Mouse (Mus musculus) embryonic facial prominence, embryonic 13.5 days (tissue): Measurements from ENCODE around the gene Slc7a6os. TPM values are rescaled to one million over a fixed set of nuclear protein-coding genes. Genes with fewer than 3 reads are reported as not detected.
A peak's percentile ranks its signal among the peaks of the same experiment; 100 is the strongest.
"Not testable (repeated sequence)": the region's sequence is repeated elsewhere in the genome, so short reads cannot be mapped to it uniquely, and the experiment has no call there.

Experiments
- ATAC-seq: fragments of 200-750 bp; cut with Nextera tagmentation; 2 replicates; pipeline ENCODE4 v1.8.0; 2017; ENCODE audit warnings: low read depth; ENCODE audit not compliant: insufficient number of reproducible peaks, insufficient read depth, low FRiP score, low TSS enrichment
- H3K27ac ChIP-seq: fragments of 300-500 bp; sonication (generic); 2 replicates; pipeline ENCODE4 v1.5.1; 2015; ENCODE audit warnings: moderate library complexity, mild to moderate bottlenecking, inconsistent platforms
- H3K27me3 ChIP-seq: fragments of 300-500 bp; sonication (generic); 2 replicates; pipeline ENCODE4 v1.6.1; 2015; ENCODE audit warnings: mild to moderate bottlenecking, inconsistent platforms
- H3K36me3 ChIP-seq: fragments of 300-500 bp; sonication (generic); 2 replicates; pipeline ENCODE4 v1.6.1; 2015; ENCODE audit warnings: mild to moderate bottlenecking, inconsistent platforms
- H3K4me1 ChIP-seq: fragments of 300-500 bp; sonication (generic); 2 replicates; pipeline ENCODE4 v1.6.1; 2015; ENCODE audit warnings: inconsistent platforms
- H3K4me2 ChIP-seq: fragments of 300-500 bp; sonication (generic); 2 replicates; pipeline ENCODE4 v1.6.1; 2015; ENCODE audit warnings: moderate library complexity, mild to moderate bottlenecking, inconsistent platforms
- H3K4me3 ChIP-seq: fragments of 300-500 bp; sonication (generic); 2 replicates; pipeline ENCODE4 v1.5.1; 2015; ENCODE audit warnings: mild to moderate bottlenecking, inconsistent platforms
- H3K9ac ChIP-seq: fragments of 300-500 bp; sonication (generic); 2 replicates; pipeline ENCODE4 v1.6.1; 2015; ENCODE audit warnings: mild to moderate bottlenecking, inconsistent platforms
- H3K9me3 ChIP-seq: fragments of 300-500 bp; sonication (generic); 2 replicates; pipeline ENCODE4 v1.6.1; 2016; ENCODE audit warnings: inconsistent platforms
- WGBS: fragments of 180-500 bp; shearing (Covaris S2); methylation state at CpG from one replicate; pipeline ENCODE4 v1.1.7; 2015; ENCODE audit warnings: mixed read lengths; 5-methylcytosine and 5-hydroxymethylcytosine counted together
- polyA plus RNA-seq: library from polyadenylated mRNA; unstranded; fragments of >200 nt; fragmentation: Nextera tagmentation; extraction: Ambion mirVana; gene quantifications from 2 replicates; pipeline ENCODE4 v1.2.1, GENCODE M21; 2015

Slc7a6os gene
- polyA plus RNA-seq, 1 experiment from 2014 or later, result 46.8 TPM

DNA sequence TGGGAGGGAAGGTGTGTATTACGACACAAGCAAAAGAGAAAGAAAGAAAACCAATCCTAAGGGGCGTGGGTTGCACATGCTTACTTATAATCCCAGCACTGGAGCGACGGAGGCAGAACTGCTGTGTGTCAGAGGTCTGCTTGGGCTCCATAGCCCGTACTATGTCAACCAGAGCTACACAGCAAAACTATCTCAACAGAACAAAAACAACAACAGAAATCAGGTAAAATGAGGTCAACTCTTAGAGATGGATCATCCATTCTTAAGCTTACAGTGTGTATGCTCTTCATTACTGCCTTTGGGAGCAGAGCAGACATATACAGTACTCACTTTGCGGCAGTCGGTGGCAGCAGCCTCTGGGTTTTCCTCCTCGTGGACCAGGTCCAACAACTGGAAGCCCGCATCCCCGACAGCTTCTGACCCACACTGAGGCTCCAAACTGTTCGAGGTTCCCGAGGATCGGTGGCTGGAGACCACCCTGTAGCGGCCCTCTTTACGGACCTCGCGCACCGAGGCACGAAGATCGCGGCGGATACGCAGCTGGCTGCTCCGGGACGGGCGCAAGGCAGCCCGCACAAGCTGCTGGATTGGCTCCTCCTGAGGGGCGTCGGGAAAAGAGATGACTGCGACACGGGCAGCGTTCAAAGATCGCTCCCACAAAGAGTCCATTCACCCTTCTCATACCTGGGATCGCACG is 552 bp downstream of the Slc7a6os start:
- Histone ChIP-seq H3K36me3 (peaks cover 48% of the 10 kb centered on the region), H3K27ac (peak overlapping the region; percentile 95), H3K9me3 (no peaks in the 10 kb centered on the region), H3K4me1 (peaks cover 19% of the 10 kb centered on the region), H3K9ac (peak overlapping the region; percentile 94), H3K4me3 (peak overlapping the region; percentile 85), H3K4me2 (peak overlapping the region; percentile 79), H3K27me3 (no peaks in the 10 kb centered on the region)
- peak; percentile 33; the same call in 1 of the 2 replicates for ATAC-seq
- WGBS, result under 1% methylated on average over 35 of the region's 35 CpGs

DNA sequence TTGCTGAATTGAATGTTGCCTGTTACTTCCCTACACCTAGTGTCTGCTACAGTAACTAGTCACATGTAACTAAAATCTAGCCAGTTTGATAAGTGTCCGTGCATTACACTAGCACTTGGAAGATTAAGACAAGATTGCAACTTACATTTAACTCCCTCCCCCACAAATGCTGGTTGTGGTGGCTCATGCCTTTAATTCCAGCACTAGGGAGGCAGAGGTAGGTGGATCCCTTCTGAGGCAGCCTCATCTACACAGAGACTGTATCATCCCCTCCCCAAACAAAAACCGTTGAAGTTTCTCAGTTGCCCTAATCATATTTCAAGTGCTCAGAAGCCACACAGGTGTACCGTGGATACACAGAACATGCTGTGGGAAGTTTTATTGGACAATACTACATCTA is 11.1 kb downstream of the Slc7a6os start:
- ATAC-seq, H3K9ac ChIP-seq, H3K4me2 ChIP-seq, H3K4me3 ChIP-seq, H3K4me1 ChIP-seq, H3K27ac ChIP-seq, H3K9me3 ChIP-seq, H3K27me3 ChIP-seq: not testable (repeated sequence)
- peaks cover 92% of the 10 kb centered on the region for H3K36me3 ChIP-seq
- WGBS, result 77% methylated on average over 3 of the region's 3 CpGs

DNA sequence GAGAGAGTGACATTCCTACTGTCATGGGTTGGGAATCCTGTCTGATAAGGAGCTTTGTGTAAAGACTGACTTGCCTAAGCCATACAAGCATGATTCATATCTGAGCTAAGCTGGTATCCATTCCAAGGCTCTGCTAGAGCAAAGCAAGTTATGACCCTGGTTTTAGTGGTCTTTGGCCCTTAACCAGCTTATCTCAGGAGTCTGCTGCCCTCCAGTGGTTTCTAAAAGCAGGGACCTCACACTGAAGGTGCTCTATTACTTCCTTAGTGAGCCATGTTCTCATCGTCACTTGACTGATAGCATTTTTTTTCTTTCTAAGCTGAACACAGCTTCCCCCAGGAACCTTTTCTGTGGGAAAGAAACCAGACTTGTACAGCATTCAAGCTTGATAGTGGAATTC is 12.0 kb downstream of the Slc7a6os start:
- peaks cover 93% of the 10 kb centered on the region for H3K36me3 ChIP-seq
- no peak overlapping the region for H3K4me3 ChIP-seq
- no peak overlapping the region for H3K27ac ChIP-seq
- no peaks in the 10 kb centered on the region for H3K9me3 ChIP-seq
- ATAC-seq, result 0 out of 2 replicates have a peak, but pooled peaks have one; percentile 20
- WGBS, result 10% methylated on average over 1 of the region's 1 CpGs
- no peak overlapping the region for H3K9ac ChIP-seq
- no peaks in the 10 kb centered on the region for H3K4me1 ChIP-seq
- H3K27me3 ChIP-seq, result no peaks in the 10 kb centered on the region
- no peak overlapping the region for H3K4me2 ChIP-seq

DNA sequence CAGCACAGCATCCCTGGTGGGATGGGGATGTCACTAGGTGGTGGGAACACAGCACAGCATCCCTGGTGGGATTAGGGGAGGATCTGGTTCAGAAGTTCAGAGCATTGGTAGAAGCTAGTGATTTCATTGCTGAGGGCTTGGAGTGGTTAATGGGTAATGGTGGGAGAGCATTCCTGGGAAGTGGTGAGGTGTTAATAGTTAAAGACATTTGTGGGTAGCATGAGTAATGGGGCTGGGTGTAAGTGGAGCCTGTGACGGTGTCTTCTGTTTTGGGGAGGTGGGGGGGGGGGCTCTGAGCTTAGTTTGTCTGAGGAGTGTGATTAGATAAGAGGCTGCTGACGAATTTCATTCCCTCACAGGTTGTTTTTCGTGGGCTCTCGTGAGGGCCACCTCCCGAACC is 16.7 kb downstream of the Slc7a6os start:
- Histone ChIP-seq H3K4me3 (no peak overlapping the region), H3K4me1 (no peaks in the 10 kb centered on the region), H3K27ac (no peak overlapping the region), H3K4me2 (no peak overlapping the region), H3K27me3 (no peaks in the 10 kb centered on the region), H3K36me3 (peaks cover 85% of the 10 kb centered on the region), H3K9me3 (no peaks in the 10 kb centered on the region), H3K9ac (no peak overlapping the region)
- 90% methylated on average over 5 of the region's 5 CpGs for WGBS
- ATAC-seq, result no peak

DNA sequence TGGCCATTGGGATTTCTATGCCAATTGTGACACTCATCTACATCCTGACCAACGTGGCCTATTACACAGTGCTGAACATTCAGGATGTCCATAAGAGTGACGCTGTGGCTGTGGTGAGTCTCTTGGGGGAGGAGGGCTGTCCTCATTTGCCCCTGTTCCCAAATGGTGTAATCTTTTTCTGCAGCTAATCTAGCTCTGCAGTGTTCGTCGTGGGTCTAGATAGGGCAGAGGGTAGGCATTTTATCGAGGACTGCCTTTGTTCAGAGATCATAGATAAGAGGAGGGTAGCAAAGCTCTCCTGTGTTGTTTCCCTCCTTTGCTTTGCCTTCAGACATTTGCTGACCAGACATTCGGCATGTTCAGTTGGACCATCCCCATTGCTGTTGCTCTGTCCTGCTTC is 17.6 kb downstream of the Slc7a6os start:
- no peak for ATAC-seq
- Histone ChIP-seq H3K27ac (no peak overlapping the region), H3K27me3 (no peaks in the 10 kb centered on the region), H3K9me3 (no peaks in the 10 kb centered on the region), H3K36me3 (peaks cover 81% of the 10 kb centered on the region), H3K4me2 (no peak overlapping the region), H3K4me3 (no peak overlapping the region), H3K9ac (no peak overlapping the region), H3K4me1 (no peaks in the 10 kb centered on the region)
- WGBS, result 86% methylated on average over 6 of the region's 6 CpGs

DNA sequence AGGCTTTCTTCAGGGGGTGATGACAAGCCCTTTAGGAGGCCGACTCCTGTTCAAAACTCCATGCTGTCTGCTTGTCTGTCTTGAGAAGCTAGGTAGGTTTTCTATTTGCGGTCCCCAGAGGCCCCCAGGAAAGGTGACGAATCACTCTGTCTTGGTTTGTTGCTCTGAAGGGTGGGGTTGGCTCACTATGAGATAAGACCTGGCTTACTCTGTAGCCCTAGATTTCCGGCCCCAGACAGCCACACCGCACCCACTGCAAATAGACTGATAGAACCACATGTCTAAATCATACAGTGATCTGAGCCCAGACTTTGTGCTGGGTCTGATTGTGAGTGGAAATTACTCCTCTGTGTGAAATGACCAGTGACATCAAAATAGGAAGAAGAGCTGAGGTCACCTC is 19.1 kb downstream of the Slc7a6os start:
- H3K9ac ChIP-seq, result no peak overlapping the region
- H3K27me3 ChIP-seq, result no peaks in the 10 kb centered on the region
- no peak overlapping the region for H3K27ac ChIP-seq
- H3K9me3 ChIP-seq, result no peaks in the 10 kb centered on the region
- 86% methylated on average over 5 of the region's 5 CpGs for WGBS
- no peak overlapping the region for H3K4me2 ChIP-seq
- ATAC-seq, result no peak
- H3K4me3 ChIP-seq, result no peak overlapping the region
- peaks cover 81% of the 10 kb centered on the region for H3K36me3 ChIP-seq
- H3K4me1 ChIP-seq, result no peaks in the 10 kb centered on the region

DNA sequence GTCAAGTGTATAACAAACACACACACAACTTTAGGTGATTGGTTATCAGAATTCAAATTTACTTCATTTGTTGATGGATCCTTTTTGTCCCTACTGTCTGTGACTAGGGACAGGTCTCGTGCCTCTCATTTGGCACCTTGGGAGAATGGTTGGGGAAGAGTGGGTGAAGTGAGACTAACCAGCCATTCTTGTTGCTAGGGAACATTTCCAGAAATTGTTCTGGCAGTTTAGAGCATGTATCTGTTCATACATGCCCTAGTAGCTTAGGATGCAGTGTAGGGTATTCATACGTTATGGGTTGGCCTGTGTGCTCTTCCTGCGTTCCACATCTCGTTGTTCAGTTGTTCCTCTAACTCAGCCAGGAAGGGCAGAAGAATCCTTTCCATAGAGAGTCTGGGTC is 21.6 kb downstream of the Slc7a6os start:
- no peaks in the 10 kb centered on the region for H3K27me3 ChIP-seq
- H3K9me3 ChIP-seq, result no peaks in the 10 kb centered on the region
- H3K4me1 ChIP-seq, result peaks cover 7% of the 10 kb centered on the region; the same call in 1 of the 2 replicates
- ATAC-seq, result no peak
- H3K27ac ChIP-seq, result no peak overlapping the region
- no peak overlapping the region for H3K4me3 ChIP-seq
- WGBS, result 94% methylated on average over 4 of the region's 4 CpGs
- H3K4me2 ChIP-seq, result no peak overlapping the region
- peaks cover 73% of the 10 kb centered on the region for H3K36me3 ChIP-seq
- no peak overlapping the region for H3K9ac ChIP-seq

DNA sequence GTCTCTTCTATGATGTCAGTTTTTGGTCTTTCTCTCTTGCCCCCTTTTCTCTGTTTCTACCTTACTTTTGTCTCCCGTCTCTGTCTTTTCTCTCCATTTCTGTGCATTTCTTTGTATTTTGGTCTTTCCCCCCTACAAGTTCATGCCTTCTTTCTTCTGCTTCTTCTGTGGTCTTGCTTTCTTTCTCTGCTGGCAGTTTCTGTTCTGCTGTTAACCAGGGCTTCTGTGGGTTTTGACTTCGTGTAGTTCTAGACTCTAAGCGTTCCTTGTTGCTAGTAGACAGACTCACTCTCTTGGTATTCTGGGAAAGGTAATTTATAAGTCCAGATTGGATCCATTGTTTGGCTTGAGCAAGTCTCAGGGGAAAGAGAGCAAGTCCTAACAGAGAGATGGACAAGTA is 24.3 kb downstream of the Slc7a6os start:
- Histone ChIP-seq H3K36me3 (peaks cover 67% of the 10 kb centered on the region), H3K4me1 (peaks cover 7% of the 10 kb centered on the region; the same call in 1 of the 2 replicates), H3K4me2 (no peak overlapping the region), H3K9me3 (no peaks in the 10 kb centered on the region), H3K9ac (no peak overlapping the region), H3K27ac (no peak overlapping the region), H3K4me3 (no peak overlapping the region), H3K27me3 (no peaks in the 10 kb centered on the region)
- WGBS, result 95% methylated on average over 3 of the region's 3 CpGs
- no peak for ATAC-seq

DNA sequence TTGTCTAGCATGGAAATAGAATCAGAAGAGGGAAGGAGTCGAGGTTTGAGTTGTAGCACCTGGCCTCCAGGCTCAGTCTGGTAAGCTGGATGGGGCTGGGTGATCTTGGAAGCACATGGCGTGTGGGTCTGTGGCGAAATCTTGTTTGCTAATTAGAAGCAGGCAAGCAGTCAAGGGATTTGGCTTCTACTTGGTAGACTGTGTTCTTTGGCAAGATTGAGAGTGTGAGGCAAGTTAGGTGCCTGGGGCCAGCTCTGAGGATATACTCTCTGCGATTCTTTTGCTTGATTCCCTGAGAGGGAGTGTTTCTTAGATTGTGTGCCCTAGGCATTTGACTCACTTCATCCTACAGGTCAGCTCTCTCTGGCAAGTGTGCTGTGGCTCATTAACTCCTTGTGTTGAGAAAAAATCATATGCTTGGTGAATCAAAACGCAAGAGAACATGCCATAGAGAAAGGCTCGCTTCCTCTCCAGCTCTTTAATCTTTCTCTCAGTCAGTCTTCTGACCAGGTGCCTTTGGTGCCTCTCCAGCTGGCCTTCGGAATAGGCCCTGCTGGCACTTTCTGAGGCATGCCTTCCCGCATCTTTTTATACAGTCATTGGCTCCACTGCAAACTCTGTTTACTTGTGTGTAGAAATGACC is 25.0 kb downstream of the Slc7a6os start:
- H3K27ac ChIP-seq, result 0 out of 2 replicates have a peak overlapping the region, but pooled peaks have one; percentile 18

DNA sequence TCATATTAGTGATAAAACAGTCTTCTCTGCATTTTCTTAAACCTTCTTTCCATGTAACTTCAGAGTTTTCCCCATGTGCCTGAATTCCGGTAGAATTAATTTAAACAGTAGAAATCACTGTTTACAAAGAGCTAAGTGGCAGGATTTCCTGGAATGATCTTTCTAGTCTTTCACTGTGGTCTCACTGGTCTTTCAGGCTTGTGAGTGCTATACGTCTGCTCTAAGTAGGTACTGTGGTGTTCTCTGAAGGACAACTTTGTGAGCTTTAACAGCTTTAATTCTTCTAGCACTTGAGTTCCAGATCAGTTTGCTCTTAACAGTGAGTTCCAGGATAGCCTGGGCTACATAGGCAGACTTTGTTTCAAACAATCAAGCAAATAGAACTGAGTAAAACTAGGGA is 32.3 kb downstream of the Slc7a6os start:
- no peaks in the 10 kb centered on the region for H3K9me3 ChIP-seq
- H3K4me2 ChIP-seq, result no peak overlapping the region
- WGBS, result 71% methylated on average over 2 of the region's 2 CpGs
- no peak overlapping the region for H3K9ac ChIP-seq
- no peak overlapping the region for H3K27ac ChIP-seq
- peaks cover 9% of the 10 kb centered on the region; the same call in 1 of the 2 replicates for H3K4me1 ChIP-seq
- H3K4me3 ChIP-seq, result no peak overlapping the region
- H3K27me3 ChIP-seq, result no peaks in the 10 kb centered on the region
- ATAC-seq, result no peak
- peaks cover 27% of the 10 kb centered on the region for H3K36me3 ChIP-seq

More for the DNA sequence above, 25.0 kb downstream of the Slc7a6os start:
- Histone ChIP-seq H3K36me3 (peaks cover 62% of the 10 kb centered on the region), H3K4me2 (no peak overlapping the region), H3K9ac (no peak overlapping the region), H3K9me3 (no peaks in the 10 kb centered on the region), H3K4me3 (no peak overlapping the region), H3K4me1 (peaks cover 7% of the 10 kb centered on the region; the same call in 1 of the 2 replicates), H3K27me3 (no peaks in the 10 kb centered on the region)
- 61% methylated on average over 8 of the region's 8 CpGs for WGBS
- no peak for ATAC-seq

DNA sequence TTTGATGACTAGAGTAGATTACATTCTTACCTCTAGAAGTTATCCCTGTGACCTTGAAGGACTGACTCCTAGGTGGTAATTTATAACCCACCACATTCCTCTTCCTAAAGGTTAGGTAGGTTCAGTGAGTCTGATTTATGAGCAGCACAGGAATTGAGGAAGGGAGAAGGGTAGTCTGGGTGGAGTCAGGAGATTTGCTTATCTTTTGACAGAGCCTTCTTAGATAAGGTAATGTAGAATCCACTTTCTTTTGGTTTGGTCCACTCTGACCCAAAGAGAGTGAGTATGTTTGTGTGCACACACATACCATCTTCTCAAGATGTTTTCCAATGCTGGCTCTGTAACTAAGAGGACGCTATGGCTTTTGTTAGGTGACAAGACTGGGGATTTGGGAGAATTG is 33.1 kb downstream of the Slc7a6os start:
- Histone ChIP-seq H3K27me3 (no peaks in the 10 kb centered on the region), H3K9me3 (no peaks in the 10 kb centered on the region), H3K4me2 (no peak overlapping the region), H3K4me3 (no peak overlapping the region), H3K36me3 (peaks cover 23% of the 10 kb centered on the region), H3K9ac (no peak overlapping the region), H3K27ac (no peak overlapping the region), H3K4me1 (peaks cover 9% of the 10 kb centered on the region; the same call in 1 of the 2 replicates)
- WGBS, result 72% methylated on average over 1 of the region's 1 CpGs
- no peak for ATAC-seq

DNA sequence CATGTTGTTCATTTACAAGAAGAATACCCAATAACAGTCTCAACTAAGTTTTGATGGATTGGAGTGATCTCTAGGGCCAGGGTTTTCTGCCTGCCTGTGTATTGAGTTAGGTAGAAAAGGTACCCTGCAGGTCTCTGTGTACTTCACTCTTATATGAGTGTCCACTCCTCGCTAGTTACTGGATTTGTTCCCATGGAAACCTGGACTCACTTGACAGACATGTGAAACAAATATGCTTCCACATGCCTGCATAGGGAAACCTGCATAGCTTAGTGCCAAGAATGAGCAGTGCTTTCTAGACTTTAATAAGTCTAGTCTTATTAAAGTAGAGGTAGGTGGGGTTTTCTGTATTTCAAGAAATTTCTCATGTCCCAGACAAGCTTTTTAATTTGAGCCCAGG is 33.8 kb downstream of the Slc7a6os start:
- ATAC-seq, result no peak
- 28% methylated on average over 1 of the region's 1 CpGs for WGBS
- no peak overlapping the region for H3K27ac ChIP-seq
- H3K4me1 ChIP-seq, result peaks cover 9% of the 10 kb centered on the region; the same call in 1 of the 2 replicates
- no peak overlapping the region for H3K4me2 ChIP-seq
- no peak overlapping the region for H3K9ac ChIP-seq
- H3K27me3 ChIP-seq, result no peaks in the 10 kb centered on the region
- H3K4me3 ChIP-seq, result no peak overlapping the region
- H3K36me3 ChIP-seq, result peaks cover 16% of the 10 kb centered on the region
- no peaks in the 10 kb centered on the region for H3K9me3 ChIP-seq
